Mouse (Mus musculus): ENCODE measurements around the gene Eml4. TPM values are rescaled to one million over a fixed set of nuclear protein-coding genes. Genes with fewer than 3 reads are reported as not detected.

Gene Eml4
- 4.2 and 5.5 TPM in 2 replicates for polyA plus RNA-seq (2012; rRNA removed; ENCODE audit: low replicate concordance)

DNA sequence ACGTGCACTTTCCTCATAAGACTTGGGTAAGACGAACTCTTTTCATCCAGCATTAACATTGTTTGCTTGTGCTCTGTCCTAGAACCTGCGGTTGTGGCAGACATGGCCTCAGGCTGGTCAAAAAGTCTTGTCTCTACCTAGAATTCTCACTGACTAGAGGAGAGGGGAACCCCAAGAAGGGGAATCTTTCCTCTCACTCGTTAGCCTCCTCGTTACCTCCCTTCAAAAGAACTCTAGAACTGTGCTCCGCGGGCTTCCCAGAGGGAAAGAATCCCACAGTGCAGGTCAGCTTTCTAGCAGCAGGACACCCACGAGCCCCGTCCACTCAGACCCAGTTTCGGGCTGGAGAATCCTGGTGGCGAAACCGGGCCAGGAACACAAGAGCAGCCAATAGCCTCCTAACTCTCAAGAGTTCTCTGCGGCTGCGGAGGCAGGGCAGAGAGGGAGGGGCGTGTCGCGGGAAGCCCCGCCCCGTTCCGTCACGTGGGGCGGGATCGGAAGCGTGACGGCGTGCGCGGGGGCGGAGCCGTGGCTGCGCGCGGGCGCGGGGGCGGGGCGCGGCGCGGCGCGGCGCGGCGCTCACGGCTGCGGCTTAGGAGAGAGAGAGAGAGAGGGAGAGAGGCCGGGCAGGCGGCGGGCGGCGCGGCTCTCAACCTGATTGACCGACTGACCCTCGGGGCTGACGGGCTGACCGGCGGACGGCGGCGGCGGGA is at the start of gene Eml4:
Gene Eml4 (plus strand): TSS at position 553 of the 713 bp plus-strand sequence.

DNA sequence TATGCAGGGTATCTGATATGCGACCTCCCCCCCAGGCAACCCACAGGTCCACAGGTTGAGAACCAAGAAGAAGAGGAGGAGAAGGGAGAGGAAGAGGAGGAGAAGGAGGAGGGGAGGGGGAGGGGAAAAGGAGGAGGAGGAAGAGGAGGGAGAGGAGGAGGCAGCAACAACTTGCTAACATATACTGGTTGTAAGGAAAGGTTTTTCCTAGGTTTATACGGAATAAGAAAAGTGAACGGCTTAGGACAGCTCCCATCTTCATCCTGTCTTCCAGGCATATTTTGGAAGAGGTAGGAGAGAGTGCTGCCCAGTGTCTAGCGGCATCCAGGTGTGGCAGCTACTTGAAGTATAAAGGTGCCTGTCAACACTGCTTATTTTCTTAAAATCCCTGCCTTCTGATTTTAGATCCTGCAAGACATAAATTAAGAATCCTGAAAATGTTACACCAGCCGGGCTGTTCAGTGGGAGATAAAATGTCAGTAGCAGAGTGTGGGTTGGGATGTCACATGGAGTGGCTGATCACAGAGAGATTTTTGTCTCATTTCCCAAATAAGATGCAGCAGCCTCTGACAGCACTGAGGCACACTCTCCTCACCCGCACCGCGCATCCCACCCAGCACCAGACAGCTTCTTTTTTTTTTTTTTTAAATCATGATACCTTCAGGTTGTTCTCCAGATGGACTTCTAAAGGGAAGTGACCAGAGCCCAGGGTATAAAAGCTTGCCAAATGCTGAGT is 166.7 kb downstream of the Eml4 start, which contains the start of gene Cox7a2l:
Gene Cox7a2l (minus strand): TSS at position 51 of the 736 bp plus-strand sequence.

Other genes with a start within 250 kb of the Eml4 start
- gene Pkdcc, start 135.6 kb upstream of the Eml4 start, polyA plus RNA-seq (2012; rRNA removed; ENCODE audit: low replicate concordance), result 60.9 and 117 TPM in 2 replicates
- gene Cox7a2l, start 166.4 kb downstream of the Eml4 start, polyA plus RNA-seq (2012; rRNA removed; ENCODE audit: low replicate concordance), result 68.3 and 106 TPM in 2 replicates

All from duodenum, adult 2 months (tissue).